Mouse (Mus musculus) kidney, postnatal 4 days (tissue): ENCODE measurements around the gene Pnma1.

ENCODE experiments used
- DNase-seq, 2 experiments: peaks; one replicate each; pipeline ENCODE4 v3.0.0; 2021; ENCODE audit warnings: mixed read lengths in 2 of 2

Gene Pnma1

GRCm38 (mm10) chr12:84147954-84148621 lies at the start of gene Pnma1:
Gene Pnma1 (minus strand): TSS chr12:84148489.
- DNase-seq, result peak; percentile 81 to 86

GRCm38 (mm10) chr12:84195195-84195594 lies 46.9 kb upstream of the Pnma1 start:
- DNase-seq, result no peak

- no peak for DNase-seq
Observed at GRCm38 (mm10) chr12:84194400-84195109, 46.3 kb upstream of the Pnma1 start.

- peak; percentile 93 to 96 for DNase-seq
Observed at GRCm38 (mm10) chr12:84193642-84194399, 45.5 kb upstream of the Pnma1 start.

- DNase-seq, result peak; percentile 79 to 88
Observed at GRCm38 (mm10) chr12:84192741-84193641, 44.7 kb upstream of the Pnma1 start.

- DNase-seq, result peak in 1 of 2 experiments; percentile 36
Observed at GRCm38 (mm10) chr12:84192280-84192679, 44.0 kb upstream of the Pnma1 start.

GRCm38 (mm10) chr12:84191770-84192169 lies 43.5 kb upstream of the Pnma1 start:
- peak in 1 of 2 experiments; percentile 7 for DNase-seq

GRCm38 (mm10) chr12:84191190-84191589 lies 42.9 kb upstream of the Pnma1 start:
- no peak for DNase-seq

- DNase-seq, result peak; percentile 49 to 68
Observed at GRCm38 (mm10) chr12:84190151-84190820, 42.0 kb upstream of the Pnma1 start.

- DNase-seq, result peak in 1 of 2 experiments; percentile 46
Observed at GRCm38 (mm10) chr12:84188881-84189444, 40.7 kb upstream of the Pnma1 start.

GRCm38 (mm10) chr12:84187752-84188601 lies 39.7 kb upstream of the Pnma1 start:
- DNase-seq, result peak in 1 of 2 experiments; percentile 48

GRCm38 (mm10) chr12:84186950-84187349 lies 38.7 kb upstream of the Pnma1 start:
- peak; percentile 52 to 68 for DNase-seq

GRCm38 (mm10) chr12:84186536-84186935 lies 38.2 kb upstream of the Pnma1 start:
- DNase-seq, result no peak

GRCm38 (mm10) chr12:84185547-84185946 lies 37.3 kb upstream of the Pnma1 start:
- no peak for DNase-seq

GRCm38 (mm10) chr12:84184979-84185378 lies 36.7 kb upstream of the Pnma1 start:
- no peak for DNase-seq

- no peak for DNase-seq
Observed at GRCm38 (mm10) chr12:84181999-84182398, 33.7 kb upstream of the Pnma1 start.

GRCm38 (mm10) chr12:84180701-84181435 lies 32.6 kb upstream of the Pnma1 start:
- DNase-seq, result peak; percentile 65 to 79

- DNase-seq, result peak in 1 of 2 experiments; percentile 37
Observed at GRCm38 (mm10) chr12:84180090-84180489, 31.8 kb upstream of the Pnma1 start.

- no peak for DNase-seq
Observed at GRCm38 (mm10) chr12:84178652-84179445, 30.6 kb upstream of the Pnma1 start.
